Mouse (Mus musculus): ENCODE measurements at regions not wholly inside any gene's neighbourhood (a gene's known extent, or its start where the extent isn't known, plus 50 kb on each side); places are given as distances from the start of the nearest gene placed in this dataset.
"Not testable (repeated sequence)": the region's sequence is repeated elsewhere in the genome, so short reads cannot be mapped to it uniquely, and the experiment has no call there.

GRCm38 (mm10) chr9:92661938-92662337, 119.9 kb downstream of the Plod2 start:
- DNase-seq (ENCODE audit: low spot score in 2 of 2): no peak

- peak in 1 of 2 experiments; percentile 5 for DNase-seq (ENCODE audit: low spot score in 2 of 2)
Observed at GRCm38 (mm10) chr9:92667361-92667881, 125.4 kb downstream of the Plod2 start.

GRCm38 (mm10) chr9:92671966-92672365, 129.9 kb downstream of the Plod2 start:
- no peak for DNase-seq (ENCODE audit: low spot score in 2 of 2)

- DNase-seq (ENCODE audit: low spot score in 2 of 2): peak in 1 of 2 experiments; percentile 12
Observed at GRCm38 (mm10) chr9:92694361-92695016, 152.5 kb downstream of the Plod2 start.

GRCm38 (mm10) chr9:92697971-92698370, 155.9 kb downstream of the Plod2 start:
- DNase-seq (ENCODE audit: low spot score in 2 of 2): no peak

GRCm38 (mm10) chr9:92704752-92705151, 162.7 kb downstream of the Plod2 start:
- DNase-seq (ENCODE audit: low spot score in 2 of 2): no peak

- no peak for DNase-seq (ENCODE audit: low spot score in 2 of 2)
Observed at GRCm38 (mm10) chr9:92707011-92707410, 165.0 kb downstream of the Plod2 start.

GRCm38 (mm10) chr9:92717176-92717575, 175.2 kb downstream of the Plod2 start:
- DNase-seq (ENCODE audit: low spot score in 2 of 2): no peak

- no peak for DNase-seq (ENCODE audit: low spot score in 2 of 2)
Observed at GRCm38 (mm10) chr9:92718337-92718736, 176.3 kb downstream of the Plod2 start.

GRCm38 (mm10) chr9:92719251-92719650, 177.2 kb downstream of the Plod2 start:
- no peak for DNase-seq (ENCODE audit: low spot score in 2 of 2)

GRCm38 (mm10) chr9:92728864-92729263, 186.8 kb downstream of the Plod2 start:
- no peak for DNase-seq (ENCODE audit: low spot score in 2 of 2)

- peak; percentile 65 to 73 for DNase-seq (ENCODE audit: low spot score in 2 of 2)
Observed at GRCm38 (mm10) chr9:92731396-92731795, 189.4 kb downstream of the Plod2 start.

- peak in 1 of 2 experiments; percentile 13 for DNase-seq (ENCODE audit: low spot score in 2 of 2)
Observed at GRCm38 (mm10) chr9:92767532-92767931, 225.5 kb downstream of the Plod2 start.

GRCm38 (mm10) chr9:92768432-92768831, 226.4 kb downstream of the Plod2 start:
- DNase-seq (ENCODE audit: low spot score in 2 of 2): peak; percentile 26 to 35

GRCm38 (mm10) chr9:92769528-92769927, 227.5 kb downstream of the Plod2 start:
- DNase-seq (ENCODE audit: low spot score in 2 of 2): no peak

- DNase-seq (ENCODE audit: low spot score in 2 of 2): no peak
Observed at GRCm38 (mm10) chr9:92771002-92771401, 229.0 kb downstream of the Plod2 start.

GRCm38 (mm10) chr9:92771716-92772115, 229.7 kb downstream of the Plod2 start:
- no peak for DNase-seq (ENCODE audit: low spot score in 2 of 2)

GRCm38 (mm10) chr9:92782922-92783454, 241.0 kb downstream of the Plod2 start:
- DNase-seq (ENCODE audit: low spot score in 2 of 2): no peak

GRCm38 (mm10) chr9:92799695-92800094, 257.7 kb downstream of the Plod2 start:
- no peak for DNase-seq (ENCODE audit: low spot score in 2 of 2)

- no peak for DNase-seq (ENCODE audit: low spot score in 2 of 2)
Observed at GRCm38 (mm10) chr9:92809469-92809868, 267.4 kb downstream of the Plod2 start.

GRCm38 (mm10) chr9:92820721-92821120, 278.7 kb downstream of the Plod2 start:
- no peak for DNase-seq (ENCODE audit: low spot score in 2 of 2)

- no peak for DNase-seq (ENCODE audit: low spot score in 2 of 2)
Observed at GRCm38 (mm10) chr9:92826708-92827353, 284.8 kb downstream of the Plod2 start.

- DNase-seq (ENCODE audit: low spot score in 2 of 2): not testable (repeated sequence)
Observed at GRCm38 (mm10) chr9:92836156-92836555, 294.1 kb downstream of the Plod2 start.
